Mouse (Mus musculus): ENCODE measurements around the gene Pdzrn3. TPM values are rescaled to one million over a fixed set of nuclear protein-coding genes. Genes with fewer than 3 reads are reported as not detected.

The Pdzrn3 gene
- polyA plus RNA-seq, 1 experiment from 2014 or later, result 5.5 TPM

- no peaks in the 10 kb centered on the region for H3K4me1 ChIP-seq (replicated peaks; ENCODE audit: control insufficient read depth, insufficient read depth, low read length)
- no peak overlapping the region for H3K27ac ChIP-seq (ENCODE audit: low read depth, low read length)
- no peak for TF ChIP-seq CTCF (IDR thresholded peaks at IDR 0.05; ENCODE audit: low read depth)
- H3K4me3 ChIP-seq (ENCODE audit: low read depth, low read length), result no peak overlapping the region
- H3K27me3 ChIP-seq (replicated peaks; ENCODE audit: control insufficient read depth, insufficient read depth, low read length), result no peaks in the 10 kb centered on the region
- no peaks in the 10 kb centered on the region for H3K36me3 ChIP-seq (ENCODE audit: control insufficient read depth, insufficient read depth)
- ATAC-seq, result no peak
- no peaks in the 10 kb centered on the region for H3K9me3 ChIP-seq (ENCODE audit: control insufficient read depth)
- H3K4me2 ChIP-seq (replicated peaks; ENCODE audit: low read depth), result no peak overlapping the region
- WGBS, result 84% methylated on average over 6 of the region's 6 CpGs
- no peak overlapping the region for H3K9ac ChIP-seq (ENCODE audit: low read depth, low read length)
Measured at GRCm38 (mm10) chr6:101187322-101187721, 190.4 kb downstream of the Pdzrn3 start.

DNA sequence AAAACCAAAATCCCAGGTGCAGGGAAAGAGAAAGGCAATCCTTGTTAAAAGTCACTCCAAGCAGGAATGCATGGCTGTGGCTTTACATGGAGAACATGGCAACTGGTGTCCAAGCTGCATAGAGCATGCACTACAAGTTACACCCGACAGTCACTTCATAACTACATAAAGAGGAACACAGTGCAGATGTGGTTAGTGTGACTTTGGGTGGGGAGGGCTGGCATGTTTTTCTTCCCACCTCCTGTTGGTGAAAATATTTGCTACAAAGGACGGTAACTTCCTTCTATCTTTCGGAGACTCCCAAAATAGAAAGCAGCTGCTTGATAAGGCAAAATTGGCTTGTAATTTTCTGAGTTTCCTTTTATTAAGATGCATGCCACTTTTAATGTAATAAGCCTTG, 190.8 kb downstream of the Pdzrn3 start:
- TF ChIP-seq CTCF (IDR thresholded peaks at IDR 0.05; ENCODE audit: low read depth), result no peak
- Histone ChIP-seq H3K4me1 (replicated peaks; ENCODE audit: control insufficient read depth, insufficient read depth, low read length) (no peaks in the 10 kb centered on the region), H3K27ac (ENCODE audit: low read depth, low read length) (no peak overlapping the region), H3K4me2 (replicated peaks; ENCODE audit: low read depth) (no peak overlapping the region), H3K9me3 (ENCODE audit: control insufficient read depth) (no peaks in the 10 kb centered on the region), H3K27me3 (replicated peaks; ENCODE audit: control insufficient read depth, insufficient read depth, low read length) (no peaks in the 10 kb centered on the region), H3K36me3 (ENCODE audit: control insufficient read depth, insufficient read depth) (no peaks in the 10 kb centered on the region), H3K9ac (ENCODE audit: low read depth, low read length) (no peak overlapping the region), H3K4me3 (ENCODE audit: low read depth, low read length) (no peak overlapping the region)
- 72% methylated on average over 3 of the region's 3 CpGs for WGBS
- ATAC-seq, result no peak

DNA sequence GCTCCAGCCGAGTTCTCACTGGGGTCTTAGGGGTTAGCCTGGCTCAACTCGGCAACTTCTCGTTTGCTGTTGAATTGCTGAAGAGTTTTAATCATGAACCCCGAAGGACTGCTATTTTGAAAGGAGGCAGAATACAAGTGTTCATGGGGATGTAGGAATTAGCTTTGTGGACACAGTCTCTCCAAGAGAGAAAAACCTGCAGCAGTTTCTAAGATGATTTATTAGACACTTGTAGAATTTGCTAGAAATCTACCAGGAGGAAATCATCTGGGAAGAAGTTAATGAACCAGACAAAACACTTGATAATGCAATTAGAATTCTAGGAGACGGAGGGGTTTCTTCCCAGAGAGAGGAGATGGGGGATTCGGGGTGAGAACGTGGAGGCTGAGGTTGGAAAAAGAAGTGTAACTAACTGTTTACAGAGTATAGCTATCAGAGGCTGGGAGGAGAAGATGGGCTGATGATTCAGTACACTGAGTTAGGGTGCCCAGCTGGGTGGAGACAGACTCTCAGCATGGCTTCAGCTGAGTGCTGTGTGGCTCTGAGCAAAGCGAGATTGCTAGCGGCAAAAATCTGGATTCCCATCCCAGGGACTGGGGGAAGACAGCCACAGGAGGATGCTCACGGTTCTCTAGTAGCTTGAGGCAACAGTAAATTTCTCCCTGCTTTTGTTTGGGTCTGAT, 193.5 kb downstream of the Pdzrn3 start:
- Histone ChIP-seq H3K9ac (ENCODE audit: low read depth, low read length) (no peak overlapping the region), H3K4me3 (ENCODE audit: low read depth, low read length) (no peak overlapping the region), H3K4me1 (replicated peaks; ENCODE audit: control insufficient read depth, insufficient read depth, low read length) (no peaks in the 10 kb centered on the region), H3K9me3 (ENCODE audit: control insufficient read depth) (no peaks in the 10 kb centered on the region), H3K27me3 (replicated peaks; ENCODE audit: control insufficient read depth, insufficient read depth, low read length) (no peaks in the 10 kb centered on the region), H3K4me2 (replicated peaks; ENCODE audit: low read depth) (no peak overlapping the region), H3K27ac (ENCODE audit: low read depth, low read length) (no peak overlapping the region), H3K36me3 (ENCODE audit: control insufficient read depth, insufficient read depth) (no peaks in the 10 kb centered on the region)
- 71% methylated on average over 10 of the region's 10 CpGs for WGBS
- no peak for ATAC-seq
- TF ChIP-seq CTCF (IDR thresholded peaks at IDR 0.05; ENCODE audit: low read depth), result no peak

GRCm38 (mm10) chr6:101170699-101171098, 207.0 kb downstream of the Pdzrn3 start:
- no peak for TF ChIP-seq CTCF (IDR thresholded peaks at IDR 0.05; ENCODE audit: low read depth)
- Histone ChIP-seq H3K4me1 (replicated peaks; ENCODE audit: control insufficient read depth, insufficient read depth, low read length) (no peaks in the 10 kb centered on the region), H3K9ac (ENCODE audit: low read depth, low read length) (no peak overlapping the region), H3K4me2 (replicated peaks; ENCODE audit: low read depth) (no peak overlapping the region), H3K36me3 (ENCODE audit: control insufficient read depth, insufficient read depth) (no peaks in the 10 kb centered on the region), H3K9me3 (ENCODE audit: control insufficient read depth) (no peaks in the 10 kb centered on the region), H3K27ac (ENCODE audit: low read depth, low read length) (no peak overlapping the region), H3K4me3 (ENCODE audit: low read depth, low read length) (no peak overlapping the region), H3K27me3 (replicated peaks; ENCODE audit: control insufficient read depth, insufficient read depth, low read length) (no peaks in the 10 kb centered on the region)
- WGBS, result 81% methylated on average over 7 of the region's 7 CpGs
- ATAC-seq, result no peak

- 82% methylated on average over 1 of the region's 1 CpGs for WGBS
- Histone ChIP-seq H3K9me3 (ENCODE audit: control insufficient read depth) (no peaks in the 10 kb centered on the region), H3K4me3 (ENCODE audit: low read depth, low read length) (no peak overlapping the region), H3K27ac (ENCODE audit: low read depth, low read length) (no peak overlapping the region), H3K4me2 (replicated peaks; ENCODE audit: low read depth) (no peak overlapping the region), H3K27me3 (replicated peaks; ENCODE audit: control insufficient read depth, insufficient read depth, low read length) (no peaks in the 10 kb centered on the region), H3K36me3 (ENCODE audit: control insufficient read depth, insufficient read depth) (peaks cover 19% of the 10 kb centered on the region; the same call in 1 of the 2 replicates), H3K4me1 (replicated peaks; ENCODE audit: control insufficient read depth, insufficient read depth, low read length) (no peaks in the 10 kb centered on the region), H3K9ac (ENCODE audit: low read depth, low read length) (no peak overlapping the region)
- TF ChIP-seq CTCF (IDR thresholded peaks at IDR 0.05; ENCODE audit: low read depth), result no peak
- ATAC-seq, result no peak
Measured at GRCm38 (mm10) chr6:101153511-101153921, 224.2 kb downstream of the Pdzrn3 start.

- no peak for TF ChIP-seq CTCF (IDR thresholded peaks at IDR 0.05; ENCODE audit: low read depth)
- no peaks in the 10 kb centered on the region for H3K4me1 ChIP-seq (replicated peaks; ENCODE audit: control insufficient read depth, insufficient read depth, low read length)
- no peak overlapping the region for H3K9ac ChIP-seq (ENCODE audit: low read depth, low read length)
- no peaks in the 10 kb centered on the region for H3K9me3 ChIP-seq (ENCODE audit: control insufficient read depth)
- H3K4me3 ChIP-seq (ENCODE audit: low read depth, low read length), result no peak overlapping the region
- no peaks in the 10 kb centered on the region for H3K36me3 ChIP-seq (ENCODE audit: control insufficient read depth, insufficient read depth)
- H3K27ac ChIP-seq (ENCODE audit: low read depth, low read length), result no peak overlapping the region
- WGBS, result 76% methylated on average over 3 of the region's 3 CpGs
- no peak for ATAC-seq
- 0 out of 2 replicates have a peak, but pooled peaks cover 7% of the 10 kb centered on the region for H3K27me3 ChIP-seq (replicated peaks; ENCODE audit: control insufficient read depth, insufficient read depth, low read length)
- H3K4me2 ChIP-seq (replicated peaks; ENCODE audit: low read depth), result no peak overlapping the region
Measured at GRCm38 (mm10) chr6:101135368-101135767, 242.3 kb downstream of the Pdzrn3 start.
